Mouse (Mus musculus): Measurements from ENCODE around the gene Psmf1. TPM values are rescaled to one million over a fixed set of nuclear protein-coding genes. Genes with fewer than 3 reads are reported as not detected.
A peak's percentile ranks its signal among the peaks of the same experiment; 100 is the strongest.

The Psmf1 gene
- total and polyA plus RNA-seq, 3 experiments, result 26.8 to 62.0 (median 54.8) TPM

DNA sequence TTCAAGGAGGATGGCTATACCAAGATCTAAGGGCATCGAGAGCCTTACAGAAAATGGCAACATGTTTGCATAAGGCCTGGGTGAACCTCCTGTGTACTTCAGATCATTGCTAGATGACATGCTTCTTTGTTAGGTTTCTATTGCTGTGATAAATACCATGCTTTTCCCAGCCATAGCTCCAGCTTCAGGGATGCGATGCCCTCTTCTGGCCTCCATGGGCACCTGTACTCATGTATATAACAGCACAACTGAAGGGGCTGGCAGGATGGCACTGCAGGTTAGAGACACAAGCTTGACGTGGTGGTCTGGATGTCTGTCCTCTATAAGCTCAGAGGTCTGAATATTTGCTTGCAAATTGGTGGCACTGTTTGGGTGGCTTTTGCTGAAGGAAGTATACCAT lies 61.6 kb downstream of the Psmf1 start:
- Histone ChIP-seq H3K36me3 (replicated peaks) (no peaks in the 10 kb centered on the region), H3K4me1 (ENCODE audit: insufficient read depth, low read depth, low read length) (no peaks in the 10 kb centered on the region), H3K27me3 (ENCODE audit: insufficient read depth, low read length) (peaks cover 9% of the 10 kb centered on the region), H3K4me3 (ENCODE audit: low read depth, low read length) (no peak overlapping the region), H3K9me3 (replicated peaks) (no peaks in the 10 kb centered on the region)
- DNase-seq (ENCODE audit: low spot score) (no peak), ATAC-seq (ENCODE audit: extremely low read depth, insufficient number of reproducible peaks, low FRiP score, poor library complexity, severe bottlenecking) (no peak)
- TF ChIP-seq GATA1 (IDR thresholded peaks at IDR 0.05; ENCODE audit: borderline replicate concordance, low read length), result no peak
- TF ChIP-seq POLR2AphosphoS5 (IDR thresholded peaks at IDR 0.05; ENCODE audit: insufficient replicate concordance, low read depth, low read length), result no peak
- TF ChIP-seq TAL1 (conservative IDR thresholded peaks at IDR 0.05; ENCODE audit: low read depth, low read length), result no peak
- no peak for TF ChIP-seq CTCF (IDR thresholded peaks at IDR 0.05; ENCODE audit: low read depth, low read length)
- TF ChIP-seq GATA2 (IDR thresholded peaks at IDR 0.05; ENCODE audit: borderline replicate concordance, low read depth, low read length), result no peak

DNA sequence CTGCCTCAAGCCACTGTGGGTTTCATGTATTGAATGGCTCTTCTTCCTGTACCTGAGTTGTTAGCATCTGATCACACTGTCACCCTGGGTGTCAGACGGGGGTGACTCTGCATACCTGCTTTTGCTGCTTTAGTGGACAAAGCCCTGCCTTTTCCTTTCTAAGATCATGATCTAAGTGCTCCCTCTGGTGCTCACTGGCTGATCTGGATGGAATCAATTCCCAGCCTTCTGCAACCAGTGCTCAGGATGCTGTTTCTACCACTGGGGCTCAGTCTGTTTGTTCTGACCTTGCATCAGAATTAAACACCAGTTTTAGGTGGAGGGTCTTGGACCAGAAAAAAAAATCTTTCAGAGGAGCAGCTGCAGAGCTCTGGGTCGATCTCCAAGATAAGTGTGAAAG lies 67.8 kb downstream of the Psmf1 start:
- H3K9me3 ChIP-seq (replicated peaks), result no peaks in the 10 kb centered on the region
- no peak overlapping the region for H3K4me3 ChIP-seq (ENCODE audit: low read depth, low read length)
- peaks cover 4% of the 10 kb centered on the region for H3K27me3 ChIP-seq (ENCODE audit: insufficient read depth, low read length)
- no peaks in the 10 kb centered on the region for H3K36me3 ChIP-seq (replicated peaks)
- no peaks in the 10 kb centered on the region for H3K4me1 ChIP-seq (ENCODE audit: insufficient read depth, low read depth, low read length)
- TF ChIP-seq GATA2 (IDR thresholded peaks at IDR 0.05; ENCODE audit: borderline replicate concordance, low read depth, low read length) (no peak), POLR2AphosphoS5 (IDR thresholded peaks at IDR 0.05; ENCODE audit: insufficient replicate concordance, low read depth, low read length) (no peak), GATA1 (IDR thresholded peaks at IDR 0.05; ENCODE audit: borderline replicate concordance, low read length) (no peak), TAL1 (conservative IDR thresholded peaks at IDR 0.05; ENCODE audit: low read depth, low read length) (no peak), CTCF (IDR thresholded peaks at IDR 0.05; ENCODE audit: low read depth, low read length) (no peak)
- no peak for DNase-seq (ENCODE audit: low spot score)
- no peak for ATAC-seq (ENCODE audit: extremely low read depth, insufficient number of reproducible peaks, low FRiP score, poor library complexity, severe bottlenecking)

DNA sequence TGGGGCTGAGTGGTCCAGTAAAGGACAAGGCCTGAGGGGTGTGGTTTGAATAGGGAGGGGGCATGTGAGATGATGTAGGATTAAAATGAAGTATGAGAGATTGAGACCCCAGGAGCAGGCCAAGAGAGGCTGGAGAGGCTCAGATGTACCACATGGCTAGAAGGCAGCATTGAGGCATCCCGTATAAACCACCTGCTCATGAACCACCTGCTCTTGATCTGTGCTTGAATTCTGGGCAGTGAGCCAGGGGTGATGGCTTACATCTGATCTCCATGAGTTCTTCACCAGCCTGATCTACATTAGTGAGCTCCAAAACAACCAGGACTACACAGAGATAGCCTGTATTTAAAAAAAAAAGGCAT lies 73.0 kb downstream of the Psmf1 start:
- DNase-seq (ENCODE audit: low spot score) (no peak), ATAC-seq (ENCODE audit: extremely low read depth, insufficient number of reproducible peaks, low FRiP score, poor library complexity, severe bottlenecking) (no peak)
- no peaks in the 10 kb centered on the region; the same call in 1 of the 2 replicates for H3K4me1 ChIP-seq (ENCODE audit: insufficient read depth, low read depth, low read length)
- no peaks in the 10 kb centered on the region for H3K36me3 ChIP-seq (replicated peaks)
- TF ChIP-seq GATA2 (IDR thresholded peaks at IDR 0.05; ENCODE audit: borderline replicate concordance, low read depth, low read length) (no peak), CTCF (IDR thresholded peaks at IDR 0.05; ENCODE audit: low read depth, low read length) (no peak), POLR2AphosphoS5 (IDR thresholded peaks at IDR 0.05; ENCODE audit: insufficient replicate concordance, low read depth, low read length) (no peak), GATA1 (IDR thresholded peaks at IDR 0.05; ENCODE audit: borderline replicate concordance, low read length) (no peak), TAL1 (conservative IDR thresholded peaks at IDR 0.05; ENCODE audit: low read depth, low read length) (no peak)
- H3K9me3 ChIP-seq (replicated peaks), result no peaks in the 10 kb centered on the region; the same call in 1 of the 2 replicates
- H3K4me3 ChIP-seq (ENCODE audit: low read depth, low read length), result no peak overlapping the region
- peaks cover 3% of the 10 kb centered on the region; the same call in 1 of the 2 replicates for H3K27me3 ChIP-seq (ENCODE audit: insufficient read depth, low read length)

DNA sequence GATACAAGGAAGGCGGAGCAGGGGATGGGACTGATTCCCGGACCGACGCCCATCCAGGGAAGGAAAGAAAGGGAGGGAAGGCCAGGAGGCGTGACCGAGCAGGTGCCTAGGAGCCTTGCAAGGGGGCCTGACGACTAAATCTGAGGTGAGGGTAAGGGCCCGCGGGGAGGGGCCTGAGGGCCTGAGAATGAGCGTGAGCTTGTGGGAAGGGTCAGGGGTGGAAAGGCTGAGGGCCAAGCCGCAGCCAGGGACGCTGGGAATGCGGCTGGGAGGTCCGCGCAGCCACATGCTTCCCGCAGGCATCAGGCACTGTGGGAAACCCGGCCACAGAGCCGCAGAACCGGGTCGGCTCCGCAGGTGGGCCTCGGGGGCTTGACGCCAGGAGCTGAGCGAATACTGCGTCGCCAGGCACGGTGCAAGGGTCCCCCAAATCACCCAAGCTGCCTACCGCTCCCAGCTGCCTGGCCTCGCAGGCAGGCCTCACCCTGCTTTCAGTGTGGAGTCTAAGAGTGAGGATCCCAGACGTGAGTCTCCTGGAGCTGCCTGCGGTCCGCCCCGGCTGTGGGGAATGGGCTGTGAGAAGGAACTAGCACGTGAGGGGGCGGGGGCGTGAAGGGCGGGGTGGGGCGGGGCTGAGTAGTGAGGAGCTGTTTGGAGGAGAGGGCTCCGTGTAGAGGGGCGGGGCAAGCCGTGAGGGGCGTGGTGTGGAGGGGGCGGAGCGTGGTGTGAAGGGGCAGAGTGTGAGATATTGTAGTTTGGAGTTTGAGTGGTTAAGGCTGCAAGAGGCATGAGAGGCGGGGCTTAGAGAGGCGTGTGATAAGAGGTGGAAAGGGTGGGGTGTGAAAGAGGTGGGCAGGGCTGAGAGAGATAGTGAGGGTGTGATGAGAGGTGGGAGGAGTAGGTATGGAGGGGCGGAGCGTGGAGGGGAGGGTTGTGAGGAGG lies 73.7 kb downstream of the Psmf1 start:
- H3K27me3 ChIP-seq (ENCODE audit: insufficient read depth, low read length), result peaks cover 3% of the 10 kb centered on the region; the same call in 1 of the 2 replicates
- TF ChIP-seq GATA2 (IDR thresholded peaks at IDR 0.05; ENCODE audit: borderline replicate concordance, low read depth, low read length) (no peak), GATA1 (IDR thresholded peaks at IDR 0.05; ENCODE audit: borderline replicate concordance, low read length) (no peak), CTCF (IDR thresholded peaks at IDR 0.05; ENCODE audit: low read depth, low read length) (no peak)
- H3K36me3 ChIP-seq (replicated peaks), result no peaks in the 10 kb centered on the region
- ATAC-seq (ENCODE audit: extremely low read depth, insufficient number of reproducible peaks, low FRiP score, poor library complexity, severe bottlenecking) (0 out of 2 replicates have a peak, but pooled peaks have one; percentile 22), DNase-seq (ENCODE audit: low spot score) (no peak)
- H3K4me1 ChIP-seq (ENCODE audit: insufficient read depth, low read depth, low read length), result no peaks in the 10 kb centered on the region; the same call in 1 of the 2 replicates
- H3K9me3 ChIP-seq (replicated peaks), result no peaks in the 10 kb centered on the region; the same call in 1 of the 2 replicates
- no peak overlapping the region for H3K4me3 ChIP-seq (ENCODE audit: low read depth, low read length)

DNA sequence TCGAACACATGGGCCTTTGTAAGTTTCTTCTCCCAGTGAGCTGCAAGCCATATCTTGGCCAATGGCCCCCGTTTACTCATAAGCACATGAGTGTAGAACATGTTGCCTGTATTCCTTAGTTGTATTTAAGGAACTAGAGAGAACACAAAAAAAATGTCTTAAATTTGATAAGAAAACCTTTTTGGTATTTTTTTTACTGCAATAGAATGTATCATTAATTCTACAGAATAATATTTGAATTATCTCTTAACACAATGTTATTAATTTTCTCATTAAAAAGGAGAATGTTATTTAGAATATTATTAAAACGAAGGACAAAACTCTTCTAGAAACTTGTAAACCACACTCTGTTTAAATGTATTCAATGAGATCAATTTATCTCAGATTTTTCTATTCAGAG lies 75.6 kb downstream of the Psmf1 start, which contains the start of gene Rad21l:
Gene Rad21l (minus strand): TSS at position 101 of the 400 bp plus-strand sequence.
- H3K9me3 ChIP-seq (replicated peaks), result no peaks in the 10 kb centered on the region; the same call in 1 of the 2 replicates
- TF ChIP-seq GATA1 (IDR thresholded peaks at IDR 0.05; ENCODE audit: borderline replicate concordance, low read length) (no peak), TAL1 (conservative IDR thresholded peaks at IDR 0.05; ENCODE audit: low read depth, low read length) (no peak), POLR2AphosphoS5 (IDR thresholded peaks at IDR 0.05; ENCODE audit: insufficient replicate concordance, low read depth, low read length) (no peak), CTCF (IDR thresholded peaks at IDR 0.05; ENCODE audit: low read depth, low read length) (no peak), GATA2 (IDR thresholded peaks at IDR 0.05; ENCODE audit: borderline replicate concordance, low read depth, low read length) (no peak)
- no peak for DNase-seq (ENCODE audit: low spot score)
- no peaks in the 10 kb centered on the region for H3K36me3 ChIP-seq (replicated peaks)
- no peaks in the 10 kb centered on the region; the same call in 1 of the 2 replicates for H3K4me1 ChIP-seq (ENCODE audit: insufficient read depth, low read depth, low read length)
- no peak within 1 kb of the TSS for H3K4me3 ChIP-seq (ENCODE audit: low read depth, low read length)
- ATAC-seq (ENCODE audit: extremely low read depth, insufficient number of reproducible peaks, low FRiP score, poor library complexity, severe bottlenecking), result no peak
- H3K27me3 ChIP-seq (ENCODE audit: insufficient read depth, low read length), result peaks cover 3% of the 10 kb centered on the region; the same call in 1 of the 2 replicates

Other genes with a start within 250 kb of the Psmf1 start
- 86.3 and 96.4 TPM in 2 replicates for gene Fkbp1a, start 201.7 kb downstream of the Psmf1 start, total RNA-seq (2014; fragmentation: Nextera tagmentation)
- 20.3 and 20.7 TPM in 2 replicates for gene Fkbp1a, start 201.7 kb downstream of the Psmf1 start, total RNA-seq (2017)
- gene Fkbp1a, start 201.7 kb downstream of the Psmf1 start, polyA plus RNA-seq (2012), result 184 and 201 TPM in 2 replicates
- not detected in 2 replicates for gene Sdcbp2, start 171.6 kb downstream of the Psmf1 start, total RNA-seq (2014; fragmentation: Nextera tagmentation)
- not detected in 2 replicates for gene Sdcbp2, start 171.6 kb downstream of the Psmf1 start, total RNA-seq (2017)
- gene Sdcbp2, start 171.6 kb downstream of the Psmf1 start, polyA plus RNA-seq (2012), result 0.04 and 0.06 TPM in 2 replicates
- gene Snph, start 111.6 kb downstream of the Psmf1 start, total RNA-seq (2014; fragmentation: Nextera tagmentation), result not detected in 2 replicates
- 0.06 and 0.82 TPM in 2 replicates for gene Snph, start 111.6 kb downstream of the Psmf1 start, total RNA-seq (2017)
- gene Snph, start 111.6 kb downstream of the Psmf1 start, polyA plus RNA-seq (2012), result not detected in 2 replicates
- gene Rad21l, start 75.7 kb downstream of the Psmf1 start, total RNA-seq (2014; fragmentation: Nextera tagmentation), result not detected in 2 replicates
- not detected in 2 replicates for gene Rad21l, start 75.7 kb downstream of the Psmf1 start, total RNA-seq (2017)
- not detected in 2 replicates for gene Rad21l, start 75.7 kb downstream of the Psmf1 start, polyA plus RNA-seq (2012)
- gene Tmem74b, start 42.2 kb downstream of the Psmf1 start, total RNA-seq (2014; fragmentation: Nextera tagmentation), result not detected in 2 replicates
- gene Tmem74b, start 42.2 kb downstream of the Psmf1 start, total RNA-seq (2017), result not detected in 2 replicates
- not detected in 2 replicates for gene Tmem74b, start 42.2 kb downstream of the Psmf1 start, polyA plus RNA-seq (2012)
- gene Rspo4, start 98.7 kb upstream of the Psmf1 start, total RNA-seq (2014; fragmentation: Nextera tagmentation), result not detected in 2 replicates
- gene Rspo4, start 98.7 kb upstream of the Psmf1 start, total RNA-seq (2017), result 0.11 TPM in 1 of 2 replicates, not detected in the other
- gene Rspo4, start 98.7 kb upstream of the Psmf1 start, polyA plus RNA-seq (2012), result not detected in 2 replicates
- not detected in 2 replicates for gene Angpt4, start 167.0 kb upstream of the Psmf1 start, total RNA-seq (2014; fragmentation: Nextera tagmentation)
- not detected in 2 replicates for gene Angpt4, start 167.0 kb upstream of the Psmf1 start, total RNA-seq (2017)
- not detected in 2 replicates for gene Angpt4, start 167.0 kb upstream of the Psmf1 start, polyA plus RNA-seq (2012)
- 4.1 and 5.2 TPM in 2 replicates for gene Fam110a, start 236.0 kb upstream of the Psmf1 start, total RNA-seq (2014; fragmentation: Nextera tagmentation)
- gene Fam110a, start 236.0 kb upstream of the Psmf1 start, total RNA-seq (2017), result 3.4 and 3.8 TPM in 2 replicates
- gene Fam110a, start 236.0 kb upstream of the Psmf1 start, polyA plus RNA-seq (2012), result 24.7 and 30.5 TPM in 2 replicates